12 mouse cellular contexts compared by ENCODE assay signal in genomic region chr15:99364022-99364530, GRCm38 (mm10). TPM values are rescaled to one million over a fixed set of nuclear protein-coding genes. Genes with fewer than 3 reads are reported as not detected.
DNase-seq lines count a peak whose midpoint lies in the region; ATAC-seq and TF ChIP-seq lines count a peak whose summit lies in the region.
"Had no signal": no experiment of that assay in that cellular context is flagged by ENCODE, and none has a peak within 500 bp of the region (broad histone marks: within the 10 kb centered on the region; RNA-seq: fewer than 3 reads in every experiment).

No protein-coding gene starts in this region.

- no peak overlapping the region for H3K9ac ChIP-seq in heart, embryonic 16.5 days (ENCODE audit: low read length)
- no peak overlapping the region for H3K9ac ChIP-seq in lung, postnatal 0 days (replicated peaks; ENCODE audit: low read depth)
- no peak overlapping the region for H3K9ac ChIP-seq in forebrain, embryonic 13.5 days
- H3K9ac ChIP-seq: limb, embryonic 13.5 days; midbrain, embryonic 15.5 days had no signal

- H3K9me3 ChIP-seq in heart, embryonic 16.5 days (replicated peaks; ENCODE audit: control insufficient read depth, low read length), result no peaks in the 10 kb centered on the region
- H3K9me3 ChIP-seq in lung, postnatal 0 days (ENCODE audit: low read length), result no peaks in the 10 kb centered on the region
- H3K9me3 ChIP-seq in forebrain, embryonic 13.5 days (replicated peaks), result no peaks in the 10 kb centered on the region
- H3K9me3 ChIP-seq: limb, embryonic 13.5 days; midbrain, embryonic 15.5 days had no signal

- no peak for ATAC-seq in heart, embryonic 16.5 days (replicated peaks; ENCODE audit: extremely low read depth, insufficient read depth, low FRiP score)
- ATAC-seq in lung, postnatal 0 days, result no peak
- ATAC-seq in forebrain, embryonic 13.5 days, result no peak
- ATAC-seq: intestine, embryonic 16.5 days; midbrain, embryonic 15.5 days had no signal

- no peak for TF ChIP-seq EP300 in lung, postnatal 0 days (IDR thresholded peaks at IDR 0.05)

- H3K4me2 ChIP-seq in heart, embryonic 16.5 days (ENCODE audit: low read depth, low read length), result no peak overlapping the region; the same call in 1 of the 2 replicates
- H3K4me2 ChIP-seq in lung, postnatal 0 days (replicated peaks; ENCODE audit: low read depth, low read length), result no peak overlapping the region
- no peak overlapping the region for H3K4me2 ChIP-seq in forebrain, embryonic 13.5 days
- H3K4me2 ChIP-seq: limb, embryonic 13.5 days; midbrain, embryonic 15.5 days had no signal

- no peaks in the 10 kb centered on the region for H3K36me3 ChIP-seq in heart, embryonic 16.5 days (ENCODE audit: control insufficient read depth, insufficient read depth)
- no peaks in the 10 kb centered on the region for H3K36me3 ChIP-seq in lung, postnatal 0 days (ENCODE audit: insufficient read depth, low read length)
- H3K36me3 ChIP-seq in splenic B cell, adult 2 months (ENCODE audit: control insufficient read depth, insufficient read depth, low read length, poor library complexity, severe bottlenecking), result no peaks in the 10 kb centered on the region
- no peaks in the 10 kb centered on the region for H3K36me3 ChIP-seq in forebrain, embryonic 13.5 days (ENCODE audit: poor library complexity, severe bottlenecking)
- H3K36me3 ChIP-seq: midbrain, embryonic 15.5 days had no signal

- H3K4me1 ChIP-seq in heart, embryonic 16.5 days (ENCODE audit: control insufficient read depth, insufficient read depth, low read length), result peaks cover 23% of the 10 kb centered on the region
- H3K4me1 ChIP-seq in lung, postnatal 0 days (ENCODE audit: insufficient read depth, low read depth, low read length), result peaks cover 7% of the 10 kb centered on the region; the same call in 1 of the 2 replicates
- H3K4me1 ChIP-seq in brown adipose tissue, adult 24 weeks (ENCODE audit: control insufficient read depth, insufficient read depth, insufficient read length, low read length), result peaks cover 22% of the 10 kb centered on the region
- peaks cover 8% of the 10 kb centered on the region for H3K4me1 ChIP-seq in forebrain, embryonic 13.5 days

- peak overlapping the region; percentile 68; the same call in 1 of the 2 replicates for H3K27ac ChIP-seq in heart, embryonic 16.5 days (ENCODE audit: low read length)
- H3K27ac ChIP-seq in lung, postnatal 0 days (ENCODE audit: low read length), result peak overlapping the region; percentile 40; the same call in 1 of the 2 replicates
- peak overlapping the region; percentile 19 for H3K27ac ChIP-seq in brown adipose tissue, adult 24 weeks (replicated peaks; ENCODE audit: low read depth, low read length)
- H3K27ac ChIP-seq in forebrain, embryonic 13.5 days, result no peak overlapping the region
- H3K27ac ChIP-seq: midbrain, embryonic 15.5 days had no signal

- no peaks in the 10 kb centered on the region for H3K27me3 ChIP-seq in heart, embryonic 16.5 days (ENCODE audit: control insufficient read depth, insufficient read depth, low read length)
- H3K27me3 ChIP-seq in lung, postnatal 0 days (replicated peaks; ENCODE audit: insufficient read depth, low read length), result no peaks in the 10 kb centered on the region
- H3K27me3 ChIP-seq in splenic B cell, adult 2 months (ENCODE audit: control insufficient read depth, insufficient read depth, low read length, poor library complexity, severe bottlenecking), result no peaks in the 10 kb centered on the region
- H3K27me3 ChIP-seq in forebrain, embryonic 13.5 days, result no peaks in the 10 kb centered on the region
- H3K27me3 ChIP-seq: limb, embryonic 13.5 days; midbrain, embryonic 15.5 days had no signal

- H3K4me3 ChIP-seq in heart, embryonic 16.5 days (ENCODE audit: low read length), result no peak overlapping the region
- no peak overlapping the region for H3K4me3 ChIP-seq in lung, postnatal 0 days (ENCODE audit: low read depth, low read length)
- H3K4me3 ChIP-seq in brown adipose tissue, adult 24 weeks (ENCODE audit: insufficient read depth, low read depth, low read length), result peak overlapping the region; percentile 13; the same call in 1 of the 2 replicates
- H3K4me3 ChIP-seq in forebrain, embryonic 13.5 days, result no peak overlapping the region
- H3K4me3 ChIP-seq: limb, embryonic 13.5 days; midbrain, embryonic 15.5 days had no signal

- WGBS in heart, embryonic 16.5 days, result 58% methylated on average over 7 of the region's 7 CpGs
- 46% methylated on average over 7 of the region's 7 CpGs for WGBS in lung, postnatal 0 days
- 85% methylated on average over 7 of the region's 7 CpGs for WGBS in forebrain, embryonic 13.5 days

- DNase-seq in heart, adult 8-10 months (ENCODE audit: low spot score), result no peak
- DNase-seq in lung, postnatal 0 days (ENCODE audit: low spot score), result peak; percentile 39
- DNase-seq in lung, postnatal 10 days, result no peak
- DNase-seq in splenic B cell, adult 2 months (ENCODE audit: low read depth, low spot score), result peak; percentile 32
- DNase-seq: cerebellum, adult 9-10 months; lung, postnatal 36 days had no signal

- TF ChIP-seq CTCF in lung, postnatal 0 days (IDR thresholded peaks at IDR 0.05), result no peak

RNA-seq across cellular contexts. Expression of gene Fmnl3, which starts 6.2 kb away (rescaled TPM):
- polyA plus RNA-seq in heart, embryonic 16.5 days (2015; fragmentation: Nextera tagmentation; extraction: Ambion mirVana), result 13.0 and 16.6 TPM in 2 replicates
- total RNA-seq in heart, adult 8-10 months (2022), result 10 to 100 TPM; 13.2 to 17.9 (median 15.8) TPM
- polyA plus RNA-seq in lung, postnatal 0 days (2015; fragmentation: Nextera tagmentation; extraction: Ambion mirVana), result 25.8 and 30.7 TPM in 2 replicates
- 3.6 and 6.7 TPM in 2 replicates for polyA plus RNA-seq in brown adipose tissue, adult 24 weeks (2012; ENCODE audit: insufficient read depth, insufficient read length, missing spikeins)
- 8.1 and 8.2 TPM in 2 replicates for polyA plus RNA-seq in forebrain, embryonic 13.5 days (2015; fragmentation: Nextera tagmentation; extraction: Ambion mirVana)

RNA-seq across cellular contexts. Expression of gene Tmbim6, which starts 28.6 kb away (rescaled TPM):
- 273 and 290 TPM in 2 replicates for polyA plus RNA-seq in heart, embryonic 16.5 days (2015; fragmentation: Nextera tagmentation; extraction: Ambion mirVana)
- total RNA-seq in heart, adult 8-10 months (2022), result 100 to 1,000 TPM; 230 to 269 (median 248) TPM
- 669 and 693 TPM in 2 replicates for polyA plus RNA-seq in lung, postnatal 0 days (2015; fragmentation: Nextera tagmentation; extraction: Ambion mirVana)
- 290 and 634 TPM in 2 replicates for polyA plus RNA-seq in brown adipose tissue, adult 24 weeks (2012; ENCODE audit: insufficient read depth, insufficient read length, missing spikeins)
- 227 and 249 TPM in 2 replicates for polyA plus RNA-seq in forebrain, embryonic 13.5 days (2015; fragmentation: Nextera tagmentation; extraction: Ambion mirVana)

Comparison
In these comparisons a context has a peak if more than half of its experiments do, and no peak if none do; other contexts are left out.
1. DNase-seq: peak in lung, postnatal 0 days (single experiment) and splenic B cell, adult 2 months (single experiment); none in heart, adult 8-10 months (single experiment) and lung, postnatal 10 days (single experiment).